Mouse (Mus musculus) lung, adult 2 months (tissue): ENCODE results near the gene Cisd1.

Experiments
- CTCF ChIP-seq: fragments of 200-500 bp; IDR thresholded peaks from 2 replicates; pipeline ENCODE4 v1.5.1; 2011; ENCODE audit warnings: mild to moderate bottlenecking, low read length, control low read depth; ENCODE audit not compliant: insufficient read depth
- POLR2A ChIP-seq: fragments of 200-500 bp; IDR thresholded peaks from 2 replicates; pipeline ENCODE4 v1.6.1; 2011; ENCODE audit warnings: low read depth, mild to moderate bottlenecking, control low read depth, low read length, borderline replicate concordance; ENCODE audit errors: extremely low read depth

GRCm38 (mm10) chr10:71371881-71372280 lies 27.1 kb upstream of the Cisd1 start:
- TF ChIP-seq CTCF (no peak), POLR2A (no peak)
